Mouse (Mus musculus) hindbrain, embryonic 14.5 days (tissue): Measurements from ENCODE around the gene Zfp869. TPM values are rescaled to one million over a fixed set of nuclear protein-coding genes. Genes with fewer than 3 reads are reported as not detected.
"Not testable (repeated sequence)": the region's sequence is repeated elsewhere in the genome, so short reads cannot be mapped to it uniquely, and the experiment has no call there.

Source experiments
- ATAC-seq: fragments of 200-750 bp; cut with Nextera tagmentation; 2 replicates; pipeline ENCODE4 v1.8.0; 2017; ENCODE audit warnings: moderate number of reproducible peaks, mild to moderate bottlenecking, moderate TSS enrichment, moderate library complexity; ENCODE audit not compliant: low FRiP score
- DNase-seq: peaks from one replicate; pipeline ENCODE4 v3.0.0-alpha.2; 2015; ENCODE audit warnings: low spot score
- H3K27ac ChIP-seq: fragments of 300-500 bp; sonication (generic); 2 replicates; pipeline ENCODE4 v1.5.1; 2014; ENCODE audit warnings: mild to moderate bottlenecking, moderate library complexity
- H3K27me3 ChIP-seq: fragments of 300-500 bp; sonication (generic); 2 replicates; pipeline ENCODE4 v1.6.1; 2014; ENCODE audit warnings: mild to moderate bottlenecking, low read length, mixed read lengths; ENCODE audit not compliant: control insufficient read depth, insufficient read depth
- H3K36me3 ChIP-seq: fragments of 300-500 bp; sonication (generic); replicated peaks from 2 replicates; pipeline ENCODE4 v1.6.1; 2014; ENCODE audit not compliant: control insufficient read depth, insufficient read depth
- H3K4me1 ChIP-seq: fragments of 300-500 bp; sonication (generic); replicated peaks from 2 replicates; pipeline ENCODE4 v1.6.1; 2014; ENCODE audit warnings: antibody characterized with exemption, low read length, mixed read lengths; ENCODE audit not compliant: control insufficient read depth, insufficient read depth
- H3K4me2 ChIP-seq: fragments of 300-500 bp; sonication (generic); replicated peaks from 2 replicates; pipeline ENCODE4 v1.6.1; 2014; ENCODE audit warnings: mild to moderate bottlenecking, moderate library complexity
- H3K4me3 ChIP-seq: fragments of 300-500 bp; sonication (generic); replicated peaks from 2 replicates; pipeline ENCODE4 v1.5.1; 2014; ENCODE audit warnings: mild to moderate bottlenecking, low read length
- H3K9ac ChIP-seq: fragments of 300-500 bp; sonication (generic); 2 replicates; pipeline ENCODE4 v1.6.1; 2014
- H3K9me3 ChIP-seq: fragments of 300-500 bp; sonication (generic); 2 replicates; pipeline ENCODE4 v1.6.1; 2016; ENCODE audit warnings: low read length; ENCODE audit not compliant: control insufficient read depth
- WGBS: fragments of 180-500 bp; shearing (Covaris S2); extraction: QIAGEN DNeasy Blood & Tissue Kit; methylation state at CpG from one replicate; pipeline ENCODE4 v1.1.7; 2014; 5-methylcytosine and 5-hydroxymethylcytosine counted together
- polyA plus RNA-seq: library from polyadenylated mRNA; unstranded; fragments of >200 nt; fragmentation: Nextera tagmentation; extraction: Ambion mirVana; gene quantifications from 2 replicates; pipeline ENCODE4 v1.2.1, GENCODE M21; 2014

The Zfp869 gene
- polyA plus RNA-seq, 1 experiment from 2014 or later: 24.8 TPM

- Histone ChIP-seq H3K36me3 (peaks cover 15% of the 10 kb centered on the region), H3K27ac (no peak overlapping the region), H3K4me3 (peak overlapping the region; percentile 92; the same call in 1 of the 2 replicates), H3K9me3 (no peaks in the 10 kb centered on the region), H3K4me1 (peaks cover 14% of the 10 kb centered on the region), H3K27me3 (no peaks in the 10 kb centered on the region), H3K4me2 (peak overlapping the region; percentile 57), H3K9ac (peak overlapping the region; percentile 97; the same call in 1 of the 2 replicates)
- 84% methylated on average over 6 of the region's 6 CpGs for WGBS
- ATAC-seq: no peak
- DNase-seq: no peak
These were observed 4.8 kb upstream of the Zfp869 start for GRCm38 (mm10) chr8:69715366-69715765.

GRCm38 (mm10) chr8:69713516-69713915 lies 3.0 kb upstream of the Zfp869 start:
- ATAC-seq (no peak), DNase-seq (no peak)
- no peak overlapping the region for H3K4me3 ChIP-seq
- H3K36me3 ChIP-seq: peaks cover 33% of the 10 kb centered on the region
- peaks cover 14% of the 10 kb centered on the region for H3K4me1 ChIP-seq
- no peak overlapping the region for H3K9ac ChIP-seq
- 93% methylated on average over 8 of the region's 8 CpGs for WGBS
- no peaks in the 10 kb centered on the region for H3K27me3 ChIP-seq
- no peak overlapping the region for H3K4me2 ChIP-seq
- H3K9me3 ChIP-seq: no peaks in the 10 kb centered on the region
- no peak overlapping the region for H3K27ac ChIP-seq

- Histone ChIP-seq H3K27me3 (no peaks in the 10 kb centered on the region), H3K4me2 (no peak overlapping the region), H3K4me1 (no peaks in the 10 kb centered on the region), H3K36me3 (peaks cover 35% of the 10 kb centered on the region), H3K27ac (no peak overlapping the region), H3K9ac (no peak overlapping the region), H3K4me3 (no peak overlapping the region), H3K9me3 (peaks cover 4% of the 10 kb centered on the region; the same call in 1 of the 2 replicates)
- DNase-seq (no peak), ATAC-seq (no peak)
- WGBS: 83% methylated on average over 6 of the region's 6 CpGs
These were observed 8.7 kb downstream of the Zfp869 start for GRCm38 (mm10) chr8:69701810-69702209.

- not testable (repeated sequence) for ATAC-seq, H3K9me3 ChIP-seq, H3K4me1 ChIP-seq, H3K4me2 ChIP-seq, H3K27me3 ChIP-seq, H3K27ac ChIP-seq, H3K9ac ChIP-seq, DNase-seq, H3K4me3 ChIP-seq
- peaks cover 24% of the 10 kb centered on the region for H3K36me3 ChIP-seq
- 84% methylated on average over 2 of the region's 2 CpGs for WGBS
These were observed 45.5 kb downstream of the Zfp869 start for GRCm38 (mm10) chr8:69665051-69665450.

- Histone ChIP-seq H3K36me3 (peaks cover 24% of the 10 kb centered on the region), H3K27ac (no peak overlapping the region), H3K27me3 (no peaks in the 10 kb centered on the region), H3K9me3 (peaks cover 7% of the 10 kb centered on the region), H3K9ac (no peak overlapping the region), H3K4me3 (no peak overlapping the region), H3K4me1 (no peaks in the 10 kb centered on the region), H3K4me2 (no peak overlapping the region)
- ATAC-seq (no peak), DNase-seq (no peak)
These were observed 49.2 kb downstream of the Zfp869 start for GRCm38 (mm10) chr8:69661294-69661693.

Other genes with a start within 250 kb of the Zfp869 start
- gene Gm7697, start 187.7 kb downstream of the Zfp869 start, polyA plus RNA-seq: not detected in 2 replicates
- gene Zfp868, start 85.2 kb downstream of the Zfp869 start, polyA plus RNA-seq: 37.7 and 39.2 TPM in 2 replicates
- gene Zfp964, start 56.2 kb downstream of the Zfp869 start, polyA plus RNA-seq: 1.6 and 2.2 TPM in 2 replicates
- 7.4 and 8.4 TPM in 2 replicates for gene Zfp963, start 39.2 kb upstream of the Zfp869 start, polyA plus RNA-seq
- 1.0 and 1.7 TPM in 2 replicates for gene Gm20422, start 64.2 kb upstream of the Zfp869 start, polyA plus RNA-seq
- 47.8 and 48.3 TPM in 2 replicates for gene Atp13a1, start 80.4 kb upstream of the Zfp869 start, polyA plus RNA-seq
- 40.3 and 40.5 TPM in 2 replicates for gene Zfp866, start 80.5 kb upstream of the Zfp869 start, polyA plus RNA-seq
- gene Gmip, start 98.0 kb upstream of the Zfp869 start, polyA plus RNA-seq: 22.1 and 27.7 TPM in 2 replicates
- gene Lpar2, start 111.7 kb upstream of the Zfp869 start, polyA plus RNA-seq: 0.99 and 1.6 TPM in 2 replicates
- 52.9 and 59.7 TPM in 2 replicates for gene Pbx4, start 121.8 kb upstream of the Zfp869 start, polyA plus RNA-seq
- gene Cilp2, start 177.0 kb upstream of the Zfp869 start, polyA plus RNA-seq: 4.1 and 4.2 TPM in 2 replicates
- gene Tssk6, start 191.5 kb upstream of the Zfp869 start, polyA plus RNA-seq: 4.6 and 4.7 TPM in 2 replicates
- gene Ndufa13, start 191.8 kb upstream of the Zfp869 start, polyA plus RNA-seq: 201 and 213 TPM in 2 replicates
- gene Yjefn3, start 192.0 kb upstream of the Zfp869 start, polyA plus RNA-seq: 11.0 and 12.3 TPM in 2 replicates